Comparison of ENCODE assay signal across 23 mouse cellular contexts in the genomic region with DNA sequence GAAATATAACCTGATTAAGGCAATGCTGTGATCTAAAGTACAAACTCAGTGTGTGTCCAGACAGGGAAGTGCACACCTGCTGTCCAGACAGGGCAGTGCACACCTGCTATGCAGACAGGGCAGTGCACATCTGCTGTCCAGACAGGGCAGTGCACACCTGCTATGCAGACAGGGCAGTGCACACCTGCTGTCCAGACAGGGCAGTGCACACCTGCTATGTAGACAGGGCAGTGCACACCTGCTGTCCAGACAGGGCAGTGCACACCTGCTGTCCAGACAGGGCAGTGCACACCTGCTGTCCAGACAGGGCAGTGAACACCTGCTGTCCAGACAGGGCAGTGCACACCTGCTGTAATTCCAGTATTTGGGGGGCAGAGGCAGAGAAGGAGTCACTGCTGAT. TPM values are rescaled to one million over a fixed set of nuclear protein-coding genes. Genes with fewer than 3 reads are reported as not detected.
A peak's percentile ranks its signal among the peaks of the same experiment; 100 is the strongest.
DNase-seq lines count a peak whose midpoint lies in the region; ATAC-seq and TF ChIP-seq lines count a peak whose summit lies in the region.
"Not testable (repeated sequence)": the region's sequence is repeated elsewhere in the genome, so short reads cannot be mapped to it uniquely, and the experiment has no call there.
"Had no signal": no experiment of that assay in that cellular context is flagged by ENCODE, and none has a peak within 500 bp of the region (broad histone marks: within the 10 kb centered on the region; RNA-seq: fewer than 3 reads in every experiment).

No protein-coding gene starts in this region.

- TF ChIP-seq POLR2A in CH12.LX (IDR thresholded peaks at IDR 0.05; ENCODE audit: low read depth, low read length): not testable (repeated sequence)

- not testable (repeated sequence) for H3K27ac ChIP-seq in CH12.LX (ENCODE audit: insufficient read depth, low read depth); hindbrain, postnatal 0 days; kidney, postnatal 0 days; liver, embryonic 14.5 days; lung, embryonic 14.5 days (ENCODE audit: low read depth); midbrain, postnatal 0 days (ENCODE audit: low read depth, low read length); stomach, postnatal 0 days (replicated peaks)

- not testable (repeated sequence) for H3K27me3 ChIP-seq in CH12.LX (replicated peaks); hindbrain, postnatal 0 days (ENCODE audit: insufficient read depth, low read length); kidney, postnatal 0 days (ENCODE audit: insufficient read depth, low read length); liver, embryonic 14.5 days (ENCODE audit: control insufficient read depth, insufficient read depth, low read length); lung, embryonic 14.5 days (ENCODE audit: insufficient read depth, low read length); midbrain, postnatal 0 days (ENCODE audit: insufficient read depth, low read length); stomach, postnatal 0 days (ENCODE audit: control insufficient read depth, insufficient read depth, low read length)

- dilution Hi-C loops in CH12.LX (cut with MboI; ENCODE audit: extremely low pct_ligation_motif_present, extremely low pct_unique_long_range_greater_than_20kb, low sequenced_read_pairs): not testable (repeated sequence)

- H3K4me3 ChIP-seq in CH12.LX (replicated peaks in 1 of 3; ENCODE audit: low read depth in 2 of 3, low read length in 2 of 3, poor library complexity in 1 of 3); hindbrain, postnatal 0 days (ENCODE audit: low read length); kidney, postnatal 0 days (replicated peaks; ENCODE audit: low read depth, low read length); liver, embryonic 14.5 days (ENCODE audit: insufficient read depth in 1 of 2, low read depth in 2 of 2, low read length in 2 of 2); lung, embryonic 14.5 days (ENCODE audit: low read depth, low read length); midbrain, postnatal 0 days (ENCODE audit: low read depth, low read length); stomach, postnatal 0 days (ENCODE audit: low read depth, low read length): not testable (repeated sequence)

- H3K79me2 ChIP-seq in CH12.LX (replicated peaks; ENCODE audit: control insufficient read depth, extremely low read depth, insufficient read depth, poor library complexity, severe bottlenecking): not testable (repeated sequence)

- not testable (repeated sequence) for H3K4me1 ChIP-seq in CH12.LX (ENCODE audit: control insufficient read depth in 1 of 2, insufficient read depth in 2 of 2); hindbrain, postnatal 0 days (ENCODE audit: insufficient read depth, low read length); kidney, postnatal 0 days (replicated peaks; ENCODE audit: insufficient read depth, low read length); liver, embryonic 14.5 days (replicated peaks; ENCODE audit: control insufficient read depth in 2 of 2, insufficient read depth in 2 of 2, low read length in 1 of 2); lung, embryonic 14.5 days (ENCODE audit: insufficient read depth); midbrain, postnatal 0 days (ENCODE audit: insufficient read depth, low read length); stomach, postnatal 0 days (replicated peaks; ENCODE audit: control insufficient read depth, insufficient read depth)

- not testable (repeated sequence) for DNase-seq in CH12.LX (ENCODE audit: extremely low read depth); hindbrain, postnatal 0 days (ENCODE audit: low spot score); kidney, postnatal 0 days (ENCODE audit: low spot score); liver, embryonic 14.5 days (ENCODE audit: low read depth in 3 of 3, low spot score in 3 of 3); lung, embryonic 14.5 days; midbrain, postnatal 0 days (ENCODE audit: low spot score); stomach, postnatal 0 days (ENCODE audit: low spot score)

- not testable (repeated sequence) for H3K4me2 ChIP-seq in CH12.LX (ENCODE audit: insufficient read depth, low read depth, poor library complexity, severe bottlenecking); hindbrain, postnatal 0 days (ENCODE audit: low read depth, low read length); kidney, postnatal 0 days (ENCODE audit: low read length); liver, embryonic 14.5 days (ENCODE audit: low read depth); lung, embryonic 14.5 days; midbrain, postnatal 0 days (ENCODE audit: low read depth, low read length, poor library complexity, severe bottlenecking); stomach, postnatal 0 days (replicated peaks; ENCODE audit: low read depth)

- not testable (repeated sequence) for TF ChIP-seq RAD21 in CH12.LX (IDR thresholded peaks at IDR 0.05; ENCODE audit: low read depth, low read length)

- in situ Hi-C loops in CH12.LX (cut with MboI; ENCODE audit: low pct_ligation_motif_present, low pct_unique_long_range_greater_than_20kb, low sequenced_read_pairs): not testable (repeated sequence)

- TF ChIP-seq EP300 in CH12.LX (IDR thresholded peaks at IDR 0.05; ENCODE audit: low read length); liver, embryonic 14.5 days (IDR thresholded peaks at IDR 0.05; ENCODE audit: low read depth); stomach, postnatal 0 days (optimal IDR thresholded peaks at IDR 0.05): not testable (repeated sequence)

- ATAC-seq in hindbrain, postnatal 0 days; kidney, postnatal 0 days (replicated peaks; ENCODE audit: low FRiP score, low read depth); liver, embryonic 14.5 days (ENCODE audit: insufficient read depth); lung, embryonic 14.5 days (ENCODE audit: insufficient read depth); midbrain, postnatal 0 days (ENCODE audit: low FRiP score); stomach, postnatal 0 days (ENCODE audit: low FRiP score, low TSS enrichment): not testable (repeated sequence)

- not testable (repeated sequence) for H3K36me3 ChIP-seq in CH12.LX (replicated peaks in 1 of 2; ENCODE audit: control insufficient read depth in 1 of 2, insufficient read depth in 1 of 2, low read length in 1 of 2); hindbrain, postnatal 0 days (ENCODE audit: insufficient read depth, low read length); kidney, postnatal 0 days (ENCODE audit: insufficient read depth, low read length); liver, embryonic 14.5 days (replicated peaks; ENCODE audit: control insufficient read depth, insufficient read depth, low read depth); lung, embryonic 14.5 days (ENCODE audit: insufficient read depth); midbrain, postnatal 0 days (ENCODE audit: insufficient read depth, low read length); stomach, postnatal 0 days (ENCODE audit: control insufficient read depth, insufficient read depth, low read length)

- H3K9me3 ChIP-seq in CH12.LX (replicated peaks; ENCODE audit: low read length); hindbrain, postnatal 0 days (ENCODE audit: low read length); kidney, postnatal 0 days (replicated peaks; ENCODE audit: low read length); liver, embryonic 14.5 days (ENCODE audit: control insufficient read depth, low read length); lung, embryonic 14.5 days (ENCODE audit: low read depth, low read length); midbrain, postnatal 0 days (ENCODE audit: low read length); stomach, postnatal 0 days (ENCODE audit: control insufficient read depth, low read length): not testable (repeated sequence)

- TF ChIP-seq CTCF in CH12.LX (conservative IDR thresholded peaks at IDR 0.05 in 1 of 2, IDR thresholded peaks at IDR 0.05 in 1 of 2; ENCODE audit: low read depth in 2 of 2, low read length in 2 of 2): not testable (repeated sequence)
- TF ChIP-seq CTCF in hindbrain, postnatal 0 days (IDR thresholded peaks at IDR 0.05; ENCODE audit: low read depth): 0 out of 2 replicates have a peak, but pooled peaks have one; percentile 17
- peak; percentile 16; the same call in 1 of the 2 replicates for TF ChIP-seq CTCF in kidney, postnatal 0 days (IDR thresholded peaks at IDR 0.05; ENCODE audit: low read depth)
- TF ChIP-seq CTCF in liver, embryonic 14.5 days (IDR thresholded peaks at IDR 0.05; ENCODE audit: low read depth): peak; percentile 32; the same call in 1 of the 2 replicates
- TF ChIP-seq CTCF in lung, embryonic 14.5 days (IDR thresholded peaks at IDR 0.05; ENCODE audit: low read depth): peak; percentile 33; the same call in 1 of the 2 replicates
- peak; percentile 21 for TF ChIP-seq CTCF in midbrain, postnatal 0 days (IDR thresholded peaks at IDR 0.05)
- TF ChIP-seq CTCF in stomach, postnatal 0 days (IDR thresholded peaks at IDR 0.05; ENCODE audit: low read depth): peak; percentile 30

- not testable (repeated sequence) for H3K9ac ChIP-seq in CH12.LX (ENCODE audit: insufficient read depth, low read depth); hindbrain, postnatal 0 days (replicated peaks; ENCODE audit: low read length); kidney, postnatal 0 days (ENCODE audit: low read depth, low read length); liver, embryonic 14.5 days (replicated peaks); lung, embryonic 14.5 days; midbrain, postnatal 0 days (replicated peaks; ENCODE audit: low read length, poor library complexity, severe bottlenecking); stomach, postnatal 0 days (ENCODE audit: low read length)

RNA-seq across cellular contexts. Expression of gene Ephx4, which starts 16.1 kb away (rescaled TPM):
- total RNA-seq in CH12.LX (2012; rRNA removed) (0.71 and 0.81 TPM in 2 replicates), CH12.LX (2014; rRNA removed) (not detected in 2 replicates)
- not detected in 2 replicates for polyA plus RNA-seq in CH12.LX (2012; ENCODE audit: insufficient read length, low read depth)
- total RNA-seq in hindbrain, postnatal 0 days (2014; rRNA removed): 1.8 and 8.1 TPM in 2 replicates
- 5.5 and 5.9 TPM in 2 replicates for polyA plus RNA-seq in hindbrain, postnatal 0 days (2015; fragmentation: Nextera tagmentation; extraction: Ambion mirVana)
- 1.5 and 1.8 TPM in 2 replicates for polyA plus RNA-seq in kidney, postnatal 0 days (2015; fragmentation: Nextera tagmentation; extraction: Ambion mirVana)
- polyA plus RNA-seq in liver, embryonic 14.5 days (2012; rRNA removed): 0.03 TPM in 1 of 2 replicates, not detected in the other
- polyA plus RNA-seq in liver, embryonic 14.5 days (2014; fragmentation: Nextera tagmentation; extraction: Ambion mirVana): not detected in 2 replicates
- polyA plus RNA-seq in lung, embryonic 14.5 days (2014; fragmentation: Nextera tagmentation; extraction: Ambion mirVana): 1.6 and 2.2 TPM in 2 replicates
- 3.2 and 3.4 TPM in 2 replicates for total RNA-seq in midbrain, postnatal 0 days (2014; rRNA removed)
- 3.6 and 3.8 TPM in 2 replicates for polyA plus RNA-seq in midbrain, postnatal 0 days (2015; fragmentation: Nextera tagmentation; extraction: Ambion mirVana)
- 4.7 and 6.1 TPM in 2 replicates for polyA plus RNA-seq in stomach, postnatal 0 days (2015; fragmentation: Nextera tagmentation; extraction: Ambion mirVana)
- total RNA-seq: common myeloid progenitor, adult 5-6 weeks had no signal
- polyA plus RNA-seq: erythroblast, embryonic 14.5 days had no signal

RNA-seq across cellular contexts. Expression of gene Lpcat2b, which starts 44.9 kb away (rescaled TPM):
- total RNA-seq in CH12.LX (2012; rRNA removed) (not detected in 2 replicates), CH12.LX (2014; rRNA removed) (not detected in 2 replicates)
- polyA plus RNA-seq in CH12.LX (2012; ENCODE audit: insufficient read length, low read depth): not detected in 2 replicates
- total RNA-seq in hindbrain, postnatal 0 days (2014; rRNA removed): not detected in 2 replicates
- not detected in 2 replicates for polyA plus RNA-seq in hindbrain, postnatal 0 days (2015; fragmentation: Nextera tagmentation; extraction: Ambion mirVana)
- polyA plus RNA-seq in kidney, postnatal 0 days (2015; fragmentation: Nextera tagmentation; extraction: Ambion mirVana): not detected in 2 replicates
- polyA plus RNA-seq in liver, embryonic 14.5 days (2012; rRNA removed): not detected in 2 replicates
- polyA plus RNA-seq in liver, embryonic 14.5 days (2014; fragmentation: Nextera tagmentation; extraction: Ambion mirVana): not detected in 2 replicates
- not detected in 2 replicates for polyA plus RNA-seq in lung, embryonic 14.5 days (2014; fragmentation: Nextera tagmentation; extraction: Ambion mirVana)
- total RNA-seq in midbrain, postnatal 0 days (2014; rRNA removed): 0.14 TPM in 1 of 2 replicates, not detected in the other
- not detected in 2 replicates for polyA plus RNA-seq in midbrain, postnatal 0 days (2015; fragmentation: Nextera tagmentation; extraction: Ambion mirVana)
- polyA plus RNA-seq in stomach, postnatal 0 days (2015; fragmentation: Nextera tagmentation; extraction: Ambion mirVana): not detected in 2 replicates
- total RNA-seq: adrenal gland, adult 2 months; adrenal gland, postnatal 10 days; adrenal gland, postnatal 25 days; adrenal gland, postnatal 4 days; common myeloid progenitor, adult 5-6 weeks; ES-E14; MEL had no signal
- polyA plus RNA-seq: adrenal gland, adult 2 months; brain, embryonic 14.5 days; CD4-positive, CD25-positive, alpha-beta regulatory T cell, adult 4 months; embryonic facial prominence, embryonic 11.5 days; embryonic facial prominence, embryonic 13.5 days; embryonic facial prominence, embryonic 15.5 days; erythroblast, embryonic 14.5 days; forebrain, embryonic 10.5 days; forebrain, embryonic 12.5 days; forebrain, embryonic 14.5 days had no signal

RNA-seq across cellular contexts. Expression of gene Btbd8, which starts 51.3 kb away (rescaled TPM):
- total RNA-seq in CH12.LX (2012; rRNA removed) (4.8 and 5.9 TPM in 2 replicates), CH12.LX (2014; rRNA removed) (5.1 TPM in 2 replicates)
- polyA plus RNA-seq in CH12.LX (2012; ENCODE audit: insufficient read length, low read depth): 3.9 and 5.2 TPM in 2 replicates
- 26.5 and 28.8 TPM in 2 replicates for total RNA-seq in hindbrain, postnatal 0 days (2014; rRNA removed)
- polyA plus RNA-seq in hindbrain, postnatal 0 days (2015; fragmentation: Nextera tagmentation; extraction: Ambion mirVana): 22.4 and 23.0 TPM in 2 replicates
- 2.9 and 3.1 TPM in 2 replicates for polyA plus RNA-seq in kidney, postnatal 0 days (2015; fragmentation: Nextera tagmentation; extraction: Ambion mirVana)
- polyA plus RNA-seq in liver, embryonic 14.5 days (2012; rRNA removed): 0.75 and 1.1 TPM in 2 replicates
- polyA plus RNA-seq in liver, embryonic 14.5 days (2014; fragmentation: Nextera tagmentation; extraction: Ambion mirVana): 1.1 and 1.2 TPM in 2 replicates
- polyA plus RNA-seq in lung, embryonic 14.5 days (2014; fragmentation: Nextera tagmentation; extraction: Ambion mirVana): 4.3 and 5.9 TPM in 2 replicates
- 38.9 and 43.9 TPM in 2 replicates for total RNA-seq in midbrain, postnatal 0 days (2014; rRNA removed)
- 23.5 and 24.9 TPM in 2 replicates for polyA plus RNA-seq in midbrain, postnatal 0 days (2015; fragmentation: Nextera tagmentation; extraction: Ambion mirVana)
- 2.2 and 2.3 TPM in 2 replicates for polyA plus RNA-seq in stomach, postnatal 0 days (2015; fragmentation: Nextera tagmentation; extraction: Ambion mirVana)

RNA-seq across cellular contexts. Expression of gene Brdt, which starts 55.5 kb away (rescaled TPM):
- total RNA-seq in CH12.LX (2012; rRNA removed) (0.71 and 0.98 TPM in 2 replicates), CH12.LX (2014; rRNA removed) (0.45 and 0.59 TPM in 2 replicates)
- 0.56 and 1.0 TPM in 2 replicates for polyA plus RNA-seq in CH12.LX (2012; ENCODE audit: insufficient read length, low read depth)
- 4.8 and 5.1 TPM in 2 replicates for total RNA-seq in hindbrain, postnatal 0 days (2014; rRNA removed)
- polyA plus RNA-seq in hindbrain, postnatal 0 days (2015; fragmentation: Nextera tagmentation; extraction: Ambion mirVana): 3.8 and 4.7 TPM in 2 replicates
- polyA plus RNA-seq in kidney, postnatal 0 days (2015; fragmentation: Nextera tagmentation; extraction: Ambion mirVana): 1.4 and 1.6 TPM in 2 replicates
- polyA plus RNA-seq in liver, embryonic 14.5 days (2012; rRNA removed): 0.09 and 0.16 TPM in 2 replicates
- 0.05 and 0.11 TPM in 2 replicates for polyA plus RNA-seq in liver, embryonic 14.5 days (2014; fragmentation: Nextera tagmentation; extraction: Ambion mirVana)
- 1.4 and 1.5 TPM in 2 replicates for polyA plus RNA-seq in lung, embryonic 14.5 days (2014; fragmentation: Nextera tagmentation; extraction: Ambion mirVana)
- total RNA-seq in midbrain, postnatal 0 days (2014; rRNA removed): 3.4 and 3.9 TPM in 2 replicates
- polyA plus RNA-seq in midbrain, postnatal 0 days (2015; fragmentation: Nextera tagmentation; extraction: Ambion mirVana): 4.0 and 4.4 TPM in 2 replicates
- polyA plus RNA-seq in stomach, postnatal 0 days (2015; fragmentation: Nextera tagmentation; extraction: Ambion mirVana): 1.1 and 1.3 TPM in 2 replicates
- total RNA-seq: common myeloid progenitor, adult 5-6 weeks had no signal
- polyA plus RNA-seq: erythroblast, embryonic 14.5 days had no signal
